Mouse (Mus musculus) embryonic facial prominence, embryonic 15.5 days (tissue): ENCODE measurements at regions not wholly inside any gene's neighbourhood (a gene's known extent, or its start where the extent isn't known, plus 50 kb on each side); places are given as distances from the start of the nearest gene placed in this dataset.

Experiments
- ATAC-seq: fragments of 200-750 bp; cut with Nextera tagmentation; 2 replicates; pipeline ENCODE4 v1.8.0; 2017; ENCODE audit warnings: low read depth, moderate TSS enrichment; ENCODE audit not compliant: insufficient number of reproducible peaks, low FRiP score, low TSS enrichment
- H3K27ac ChIP-seq: fragments of 300-500 bp; sonication (generic); replicated peaks from 2 replicates; pipeline ENCODE4 v1.5.1; 2015; ENCODE audit warnings: mild to moderate bottlenecking, inconsistent platforms
- H3K27me3 ChIP-seq: fragments of 300-500 bp; sonication (generic); 2 replicates; pipeline ENCODE4 v1.6.1; 2015; ENCODE audit warnings: inconsistent platforms
- H3K36me3 ChIP-seq: fragments of 300-500 bp; sonication (generic); 2 replicates; pipeline ENCODE4 v1.6.1; 2015; ENCODE audit warnings: mild to moderate bottlenecking, inconsistent platforms
- H3K4me1 ChIP-seq: fragments of 300-500 bp; sonication (generic); 2 replicates; pipeline ENCODE4 v1.6.1; 2015; ENCODE audit warnings: inconsistent platforms
- H3K4me2 ChIP-seq: fragments of 300-500 bp; sonication (generic); replicated peaks from 2 replicates; pipeline ENCODE4 v1.6.1; 2015; ENCODE audit warnings: mild to moderate bottlenecking, inconsistent platforms
- H3K4me3 ChIP-seq: fragments of 300-500 bp; sonication (generic); replicated peaks from 2 replicates; pipeline ENCODE4 v1.5.1; 2015; ENCODE audit warnings: mild to moderate bottlenecking, inconsistent platforms
- H3K9ac ChIP-seq: fragments of 300-500 bp; sonication (generic); 2 replicates; pipeline ENCODE4 v1.6.1; 2015; ENCODE audit warnings: inconsistent platforms
- H3K9me3 ChIP-seq: fragments of 300-500 bp; sonication (generic); replicated peaks from 2 replicates; pipeline ENCODE4 v1.6.1; 2016; ENCODE audit warnings: inconsistent platforms
- WGBS: fragments of 180-500 bp; shearing (Covaris S2); methylation state at CpG from one replicate; pipeline ENCODE4 v1.1.7; 2015; 5-methylcytosine and 5-hydroxymethylcytosine counted together

GRCm38 (mm10) chr10:26540189-26540588 is 164.4 kb upstream of the L3mbtl3 start:
- no peak overlapping the region for H3K4me2 ChIP-seq
- no peaks in the 10 kb centered on the region for H3K4me1 ChIP-seq
- H3K4me3 ChIP-seq = no peak overlapping the region
- no peak overlapping the region for H3K27ac ChIP-seq
- no peak overlapping the region for H3K9ac ChIP-seq
- ATAC-seq = no peak
- H3K36me3 ChIP-seq = no peaks in the 10 kb centered on the region
- no peaks in the 10 kb centered on the region for H3K27me3 ChIP-seq
- H3K9me3 ChIP-seq = no peaks in the 10 kb centered on the region

GRCm38 (mm10) chr10:26544061-26544460 is 168.3 kb upstream of the L3mbtl3 start:
- Histone ChIP-seq H3K9me3 (no peaks in the 10 kb centered on the region), H3K27ac (no peak overlapping the region), H3K36me3 (no peaks in the 10 kb centered on the region), H3K9ac (no peak overlapping the region), H3K4me2 (no peak overlapping the region), H3K27me3 (no peaks in the 10 kb centered on the region), H3K4me1 (no peaks in the 10 kb centered on the region), H3K4me3 (no peak overlapping the region)
- ATAC-seq = no peak
- WGBS = 82% methylated on average over 1 of the region's 1 CpGs

- no peak for ATAC-seq
- WGBS = 64% methylated on average over 1 of the region's 1 CpGs
- Histone ChIP-seq H3K9me3 (no peaks in the 10 kb centered on the region), H3K4me1 (no peaks in the 10 kb centered on the region), H3K4me2 (no peak overlapping the region), H3K27ac (no peak overlapping the region), H3K27me3 (no peaks in the 10 kb centered on the region), H3K9ac (no peak overlapping the region), H3K4me3 (no peak overlapping the region), H3K36me3 (no peaks in the 10 kb centered on the region)
Observed at GRCm38 (mm10) chr10:26544796-26545195, 169.0 kb upstream of the L3mbtl3 start.

GRCm38 (mm10) chr10:26556246-26556645 is 180.5 kb upstream of the L3mbtl3 start:
- no peak overlapping the region for H3K4me2 ChIP-seq
- no peaks in the 10 kb centered on the region for H3K36me3 ChIP-seq
- 31% methylated on average over 8 of the region's 8 CpGs for WGBS
- no peaks in the 10 kb centered on the region for H3K27me3 ChIP-seq
- peaks cover 5% of the 10 kb centered on the region; the same call in 1 of the 2 replicates for H3K4me1 ChIP-seq
- 0 out of 2 replicates have a peak overlapping the region, but pooled peaks have one; percentile 58 for H3K27ac ChIP-seq
- ATAC-seq = no peak
- no peak overlapping the region for H3K4me3 ChIP-seq
- H3K9ac ChIP-seq = no peak overlapping the region
- no peaks in the 10 kb centered on the region for H3K9me3 ChIP-seq

GRCm38 (mm10) chr10:26558118-26558517 is 182.3 kb upstream of the L3mbtl3 start:
- Histone ChIP-seq H3K4me1 (peaks cover 5% of the 10 kb centered on the region; the same call in 1 of the 2 replicates), H3K9me3 (no peaks in the 10 kb centered on the region), H3K4me3 (no peak overlapping the region), H3K27ac (no peak overlapping the region), H3K27me3 (no peaks in the 10 kb centered on the region), H3K36me3 (no peaks in the 10 kb centered on the region), H3K4me2 (no peak overlapping the region), H3K9ac (no peak overlapping the region)
- WGBS = 65% methylated on average over 1 of the region's 1 CpGs
- no peak for ATAC-seq

GRCm38 (mm10) chr10:26559323-26559722 is 183.6 kb upstream of the L3mbtl3 start:
- Histone ChIP-seq H3K4me3 (no peak overlapping the region), H3K36me3 (no peaks in the 10 kb centered on the region), H3K4me2 (no peak overlapping the region), H3K27ac (no peak overlapping the region), H3K27me3 (no peaks in the 10 kb centered on the region), H3K9me3 (no peaks in the 10 kb centered on the region), H3K4me1 (peaks cover 6% of the 10 kb centered on the region; the same call in 1 of the 2 replicates), H3K9ac (no peak overlapping the region)
- ATAC-seq = no peak
- WGBS = 73% methylated on average over 4 of the region's 4 CpGs

GRCm38 (mm10) chr10:26560456-26560855 is 184.7 kb upstream of the L3mbtl3 start:
- no peak overlapping the region for H3K27ac ChIP-seq
- H3K36me3 ChIP-seq = no peaks in the 10 kb centered on the region
- 56% methylated on average over 4 of the region's 4 CpGs for WGBS
- ATAC-seq = no peak
- no peak overlapping the region for H3K4me3 ChIP-seq
- no peaks in the 10 kb centered on the region for H3K27me3 ChIP-seq
- H3K9ac ChIP-seq = no peak overlapping the region
- peaks cover 9% of the 10 kb centered on the region for H3K4me1 ChIP-seq
- H3K9me3 ChIP-seq = no peaks in the 10 kb centered on the region
- H3K4me2 ChIP-seq = no peak overlapping the region

- peak; percentile 39; the same call in 1 of the 2 replicates for ATAC-seq
- WGBS = 15% methylated on average over 11 of the region's 11 CpGs
- no peak overlapping the region for H3K9ac ChIP-seq
- H3K4me2 ChIP-seq = peak overlapping the region; percentile 42
- 0 out of 2 replicates have a peak overlapping the region, but pooled peaks have one; percentile 39 for H3K27ac ChIP-seq
- H3K4me3 ChIP-seq = peak overlapping the region; percentile 18; the same call in 1 of the 2 replicates
- no peaks in the 10 kb centered on the region for H3K9me3 ChIP-seq
- peaks cover 9% of the 10 kb centered on the region for H3K4me1 ChIP-seq
- no peaks in the 10 kb centered on the region for H3K36me3 ChIP-seq
- H3K27me3 ChIP-seq = no peaks in the 10 kb centered on the region
Observed at GRCm38 (mm10) chr10:26564462-26564861, 188.7 kb upstream of the L3mbtl3 start.

GRCm38 (mm10) chr10:26567613-26568012 is 185.6 kb upstream of the Arhgap18 start:
- Histone ChIP-seq H3K4me3 (no peak overlapping the region), H3K27me3 (no peaks in the 10 kb centered on the region), H3K36me3 (no peaks in the 10 kb centered on the region), H3K4me2 (no peak overlapping the region), H3K9ac (no peak overlapping the region), H3K27ac (no peak overlapping the region), H3K4me1 (peaks cover 5% of the 10 kb centered on the region; the same call in 1 of the 2 replicates), H3K9me3 (no peaks in the 10 kb centered on the region)
- WGBS = 41% methylated on average over 4 of the region's 4 CpGs
- 0 out of 2 replicates have a peak, but pooled peaks have one; percentile 39 for ATAC-seq

GRCm38 (mm10) chr10:26570468-26570867 is 182.8 kb upstream of the Arhgap18 start:
- Histone ChIP-seq H3K4me2 (no peak overlapping the region), H3K4me3 (no peak overlapping the region), H3K9ac (no peak overlapping the region), H3K27ac (no peak overlapping the region), H3K4me1 (no peaks in the 10 kb centered on the region), H3K9me3 (no peaks in the 10 kb centered on the region), H3K27me3 (no peaks in the 10 kb centered on the region), H3K36me3 (no peaks in the 10 kb centered on the region)
- no peak for ATAC-seq
- 62% methylated on average over 5 of the region's 5 CpGs for WGBS

GRCm38 (mm10) chr10:26571377-26571776 is 181.8 kb upstream of the Arhgap18 start:
- Histone ChIP-seq H3K4me1 (no peaks in the 10 kb centered on the region), H3K4me2 (no peak overlapping the region), H3K27ac (no peak overlapping the region), H3K9me3 (no peaks in the 10 kb centered on the region), H3K27me3 (no peaks in the 10 kb centered on the region), H3K36me3 (no peaks in the 10 kb centered on the region), H3K4me3 (no peak overlapping the region), H3K9ac (no peak overlapping the region)
- 77% methylated on average over 1 of the region's 1 CpGs for WGBS
- ATAC-seq = no peak

GRCm38 (mm10) chr10:26576153-26576552 is 177.1 kb upstream of the Arhgap18 start:
- Histone ChIP-seq H3K36me3 (no peaks in the 10 kb centered on the region), H3K27me3 (no peaks in the 10 kb centered on the region), H3K9me3 (no peaks in the 10 kb centered on the region), H3K4me1 (no peaks in the 10 kb centered on the region), H3K27ac (no peak overlapping the region), H3K9ac (no peak overlapping the region), H3K4me3 (no peak overlapping the region), H3K4me2 (no peak overlapping the region)
- 79% methylated on average over 3 of the region's 3 CpGs for WGBS
- no peak for ATAC-seq
